Mouse (Mus musculus) erythroblast, embryonic 14.5 days (primary cell): ENCODE data around the gene Ints7.

ENCODE experiments used
- GATA1 ChIP-seq: IDR thresholded peaks from 2 replicates; pipeline ENCODE4 v1.6.1; 2012; ENCODE audit warnings: low read length, inconsistent platforms, mixed read lengths
- TAL1 ChIP-seq: IDR thresholded peaks from 3 replicates; pipeline ENCODE4 v1.6.1; 2012; ENCODE audit warnings: low read length, inconsistent platforms, mixed read lengths

- TF ChIP-seq GATA1 (no peak), TAL1 (no peak)
These were observed 42.8 kb downstream of the Ints7 start for GRCm38 (mm10) chr1:191618067-191618766.
